In genomic region chr6:137467696-137468095, GRCm38 (mm10) we compare ENCODE assay signal across 24 mouse cellular contexts.
A peak's percentile ranks its signal among the peaks of the same experiment; 100 is the strongest.
DNase-seq lines count a peak whose midpoint lies in the region; ATAC-seq and TF ChIP-seq lines count a peak whose summit lies in the region.
"Had no signal": no experiment of that assay in that cellular context is flagged by ENCODE, and none has a peak within 500 bp of the region (broad histone marks: within the 10 kb centered on the region; RNA-seq: fewer than 3 reads in every experiment).

No protein-coding gene starts in this region.

- no peaks in the 10 kb centered on the region for H3K27me3 ChIP-seq in kidney, adult 2 months (replicated peaks; ENCODE audit: control insufficient read depth, insufficient read depth, low read length)
- H3K27me3 ChIP-seq in kidney, embryonic 14.5 days (ENCODE audit: control insufficient read depth, insufficient read depth, low read length), result no peaks in the 10 kb centered on the region
- H3K27me3 ChIP-seq in liver, adult 2 months (ENCODE audit: control insufficient read depth, insufficient read depth, low read length), result no peaks in the 10 kb centered on the region
- H3K27me3 ChIP-seq in limb, embryonic 12.5 days, result no peaks in the 10 kb centered on the region
- H3K27me3 ChIP-seq: heart, embryonic 12.5 days; limb, embryonic 13.5 days; midbrain, embryonic 15.5 days; neural tube, embryonic 15.5 days had no signal

- no peak for ATAC-seq in kidney, embryonic 14.5 days (ENCODE audit: low FRiP score, low TSS enrichment)
- ATAC-seq in limb, embryonic 12.5 days (ENCODE audit: insufficient number of reproducible peaks, insufficient read depth, low FRiP score, low TSS enrichment, low read depth), result no peak
- ATAC-seq: activated CD4-positive, CD25-positive, alpha-beta regulatory T cell, adult 4 months; forebrain, embryonic 13.5 days; hindbrain, embryonic 16.5 days; midbrain, embryonic 15.5 days had no signal

- H3K4me1 ChIP-seq in kidney, adult 2 months (ENCODE audit: control insufficient read depth, insufficient read depth, low read length), result peaks cover 8% of the 10 kb centered on the region; the same call in 1 of the 2 replicates
- peaks cover 7% of the 10 kb centered on the region for H3K4me1 ChIP-seq in kidney, embryonic 14.5 days (ENCODE audit: control insufficient read depth, insufficient read depth, low read length)
- H3K4me1 ChIP-seq in liver, adult 2 months (ENCODE audit: control insufficient read depth, insufficient read depth, low read length), result peaks cover 15% of the 10 kb centered on the region
- peaks cover 30% of the 10 kb centered on the region for H3K4me1 ChIP-seq in limb, embryonic 12.5 days (replicated peaks)

- no peak for TF ChIP-seq POLR2A in kidney, adult 2 months (IDR thresholded peaks at IDR 0.05; ENCODE audit: low read depth, low read length)
- TF ChIP-seq POLR2A in liver, adult 2 months (IDR thresholded peaks at IDR 0.05; ENCODE audit: extremely low read depth, insufficient read depth, low read length), result no peak

- peak; percentile 72 for DNase-seq in kidney, adult 2 months
- DNase-seq in liver, adult 2 months (ENCODE audit: extremely low read depth, low read depth, low spot score), result peak; percentile 60
- no peak for DNase-seq in liver
- peak; percentile 16 to 63 for DNase-seq in kidney, postnatal 25 days
- DNase-seq in gastrocnemius, postnatal 36 days, result no peak
- DNase-seq: adrenal gland, adult 2 months; B cell, adult 2 months; cerebellum, adult 2 months; cerebellum, postnatal 14 days; gastrocnemius, postnatal 10 days; lung, embryonic 14.5 days; right cerebral cortex, postnatal 25 days; thymus, postnatal 4 days had no signal

- H3K36me3 ChIP-seq in kidney, adult 2 months (ENCODE audit: control insufficient read depth, insufficient read depth, low read length), result no peaks in the 10 kb centered on the region
- no peaks in the 10 kb centered on the region for H3K36me3 ChIP-seq in kidney, embryonic 14.5 days (ENCODE audit: control insufficient read depth, insufficient read depth, low read length)
- no peaks in the 10 kb centered on the region for H3K36me3 ChIP-seq in liver, adult 2 months (ENCODE audit: control insufficient read depth, insufficient read depth, low read length)
- no peaks in the 10 kb centered on the region for H3K36me3 ChIP-seq in limb, embryonic 12.5 days
- H3K36me3 ChIP-seq: heart, embryonic 12.5 days; limb, embryonic 13.5 days; midbrain, embryonic 10.5 days; midbrain, embryonic 15.5 days; neural tube, embryonic 15.5 days had no signal

- H3K79me2 ChIP-seq in liver, adult 2 months (ENCODE audit: control insufficient read depth, insufficient read depth, low read length), result no peaks in the 10 kb centered on the region

- 74% methylated on average over 3 of the region's 3 CpGs for WGBS in kidney, adult 2 months
- WGBS in kidney, embryonic 14.5 days, result 93% methylated on average over 3 of the region's 3 CpGs
- WGBS in liver, adult 2 months, result 48% methylated on average over 3 of the region's 3 CpGs
- 92% methylated on average over 3 of the region's 3 CpGs for WGBS in limb, embryonic 12.5 days

- H3K4me2 ChIP-seq in kidney, embryonic 14.5 days (replicated peaks; ENCODE audit: low read depth, low read length), result no peak overlapping the region
- no peak overlapping the region for H3K4me2 ChIP-seq in limb, embryonic 12.5 days
- H3K4me2 ChIP-seq: forebrain, embryonic 13.5 days; heart, embryonic 12.5 days; limb, embryonic 13.5 days; lung, embryonic 14.5 days; midbrain, embryonic 15.5 days; neural tube, embryonic 15.5 days had no signal

- no peak overlapping the region for H3K4me3 ChIP-seq in kidney, adult 2 months (ENCODE audit: insufficient read depth, low read depth, low read length)
- H3K4me3 ChIP-seq in kidney, embryonic 14.5 days (ENCODE audit: low read length), result no peak overlapping the region
- H3K4me3 ChIP-seq in liver, adult 2 months (ENCODE audit: insufficient read depth, low read depth, low read length), result no peak overlapping the region
- no peak overlapping the region for H3K4me3 ChIP-seq in limb, embryonic 12.5 days (replicated peaks)
- H3K4me3 ChIP-seq: forebrain, embryonic 13.5 days; heart, embryonic 12.5 days; limb, embryonic 13.5 days; midbrain, embryonic 10.5 days; midbrain, embryonic 15.5 days; neural tube, embryonic 15.5 days had no signal

- no peak for TF ChIP-seq CTCF in kidney, adult 2 months (conservative IDR thresholded peaks at IDR 0.05; ENCODE audit: insufficient read depth, insufficient read length, low read depth, low read length)
- no peak for TF ChIP-seq CTCF in liver, adult 2 months (IDR thresholded peaks at IDR 0.05; ENCODE audit: low read depth, low read length)

- no peak overlapping the region for H3K9ac ChIP-seq in kidney, embryonic 14.5 days (ENCODE audit: low read depth, low read length)
- no peak overlapping the region for H3K9ac ChIP-seq in liver, adult 2 months (ENCODE audit: low read depth, low read length)
- no peak overlapping the region for H3K9ac ChIP-seq in limb, embryonic 12.5 days (replicated peaks)
- H3K9ac ChIP-seq: forebrain, embryonic 13.5 days; heart, embryonic 12.5 days; limb, embryonic 13.5 days; liver, embryonic 14.5 days; lung, embryonic 14.5 days; midbrain, embryonic 15.5 days; neural tube, embryonic 15.5 days had no signal

- no peak overlapping the region for H3K27ac ChIP-seq in kidney, adult 2 months (ENCODE audit: insufficient read depth, low read depth, low read length)
- H3K27ac ChIP-seq in kidney, embryonic 14.5 days (ENCODE audit: low read depth, low read length), result no peak overlapping the region
- no peak overlapping the region for H3K27ac ChIP-seq in liver, adult 2 months (replicated peaks; ENCODE audit: insufficient read depth, low read depth, low read length)
- 0 out of 2 replicates have a peak overlapping the region, but pooled peaks have one; percentile 29 for H3K27ac ChIP-seq in limb, embryonic 12.5 days
- H3K27ac ChIP-seq: forebrain, embryonic 13.5 days; limb, embryonic 13.5 days; liver, embryonic 14.5 days; midbrain, embryonic 10.5 days; midbrain, embryonic 15.5 days; neural tube, embryonic 15.5 days had no signal

- no peaks in the 10 kb centered on the region for H3K9me3 ChIP-seq in kidney, embryonic 14.5 days (ENCODE audit: control insufficient read depth, low read length)
- no peaks in the 10 kb centered on the region for H3K9me3 ChIP-seq in limb, embryonic 12.5 days
- H3K9me3 ChIP-seq: heart, embryonic 12.5 days; limb, embryonic 13.5 days; midbrain, embryonic 15.5 days; neural tube, embryonic 15.5 days had no signal

- intact Hi-C loops in gastrocnemius, postnatal 36 days (cut with DNase I), result no loop called here

Comparison
In these comparisons a context has a peak if more than half of its experiments do, and no peak if none do; other contexts are left out.
1. DNase-seq: peak in kidney, adult 2 months (single experiment), liver, adult 2 months (single experiment) and kidney, postnatal 25 days (2 of 2); none in liver (single experiment) and gastrocnemius, postnatal 36 days (0 of 2).